Mouse (Mus musculus) activated CD4-positive, CD25-positive, alpha-beta regulatory T cell, adult 4 months (primary cell): ENCODE results near the gene Hpgd. TPM values are rescaled to one million over a fixed set of nuclear protein-coding genes. Genes with fewer than 3 reads are reported as not detected.
"Not testable (repeated sequence)": the region's sequence is repeated elsewhere in the genome, so short reads cannot be mapped to it uniquely, and the experiment has no call there.

Experiments used
- ATAC-seq: one replicate; pipeline ENCODE4 v1.8.0; 2017
- polyA plus RNA-seq, 2 experiments: library from polyadenylated mRNA; unstranded; fragments of 100-300 nt; shearing (Covaris generic); gene quantifications; one replicate each; pipeline ENCODE4 v1.2.1; 2017

Hpgd gene
- 1 to 10 TPM in 1 of 2 experiments, not detected in 1; 1.0 TPM for polyA plus RNA-seq

GRCm38 (mm10) chr8:56294373-56294877, at the start of gene Hpgd:
TSS of gene Hpgd (plus strand) at chr8:56294585.
- ATAC-seq = no peak

GRCm38 (mm10) chr8:56251728-56252127, 42.7 kb upstream of the Hpgd start:
- ATAC-seq = not testable (repeated sequence)

DNA sequence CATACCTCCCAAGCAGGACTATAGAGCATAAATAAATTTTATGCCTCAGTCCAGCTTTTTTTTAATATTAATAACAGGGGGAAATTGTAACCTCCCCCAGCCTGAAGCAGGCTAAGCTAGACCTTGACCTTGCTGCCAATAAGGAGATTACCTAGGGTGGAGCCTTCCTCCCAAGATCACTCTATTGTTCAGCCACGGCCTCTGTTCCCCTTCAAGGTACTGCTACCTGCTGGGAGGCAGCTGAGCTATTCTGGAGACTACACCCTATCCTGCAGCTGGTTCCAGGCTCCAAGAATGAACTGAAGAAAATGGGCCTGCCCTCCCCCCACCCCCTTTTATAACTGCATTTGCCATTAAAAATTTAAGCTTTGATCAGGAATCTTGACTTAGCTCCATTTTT, 42.1 kb upstream of the Hpgd start:
- ATAC-seq = no peak

DNA sequence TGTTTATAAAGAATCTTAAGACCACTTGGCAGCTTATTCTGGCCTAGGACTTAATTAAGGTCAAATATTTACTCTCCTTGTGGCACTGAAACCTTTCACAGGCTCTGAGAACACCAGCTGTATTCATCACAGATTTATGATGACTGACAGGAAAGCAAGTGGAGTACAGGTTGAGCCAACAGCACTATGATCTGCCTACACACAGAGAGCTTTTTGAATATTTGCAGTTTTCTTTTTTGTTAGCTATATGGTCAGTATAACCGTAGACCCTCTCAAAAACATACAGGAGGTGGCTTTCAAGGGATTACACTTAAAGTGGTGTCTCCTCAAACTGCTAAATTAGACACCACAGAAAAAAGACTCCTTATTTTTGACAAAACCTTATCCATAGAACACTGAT, 33.2 kb upstream of the Hpgd start:
- ATAC-seq = no peak

DNA sequence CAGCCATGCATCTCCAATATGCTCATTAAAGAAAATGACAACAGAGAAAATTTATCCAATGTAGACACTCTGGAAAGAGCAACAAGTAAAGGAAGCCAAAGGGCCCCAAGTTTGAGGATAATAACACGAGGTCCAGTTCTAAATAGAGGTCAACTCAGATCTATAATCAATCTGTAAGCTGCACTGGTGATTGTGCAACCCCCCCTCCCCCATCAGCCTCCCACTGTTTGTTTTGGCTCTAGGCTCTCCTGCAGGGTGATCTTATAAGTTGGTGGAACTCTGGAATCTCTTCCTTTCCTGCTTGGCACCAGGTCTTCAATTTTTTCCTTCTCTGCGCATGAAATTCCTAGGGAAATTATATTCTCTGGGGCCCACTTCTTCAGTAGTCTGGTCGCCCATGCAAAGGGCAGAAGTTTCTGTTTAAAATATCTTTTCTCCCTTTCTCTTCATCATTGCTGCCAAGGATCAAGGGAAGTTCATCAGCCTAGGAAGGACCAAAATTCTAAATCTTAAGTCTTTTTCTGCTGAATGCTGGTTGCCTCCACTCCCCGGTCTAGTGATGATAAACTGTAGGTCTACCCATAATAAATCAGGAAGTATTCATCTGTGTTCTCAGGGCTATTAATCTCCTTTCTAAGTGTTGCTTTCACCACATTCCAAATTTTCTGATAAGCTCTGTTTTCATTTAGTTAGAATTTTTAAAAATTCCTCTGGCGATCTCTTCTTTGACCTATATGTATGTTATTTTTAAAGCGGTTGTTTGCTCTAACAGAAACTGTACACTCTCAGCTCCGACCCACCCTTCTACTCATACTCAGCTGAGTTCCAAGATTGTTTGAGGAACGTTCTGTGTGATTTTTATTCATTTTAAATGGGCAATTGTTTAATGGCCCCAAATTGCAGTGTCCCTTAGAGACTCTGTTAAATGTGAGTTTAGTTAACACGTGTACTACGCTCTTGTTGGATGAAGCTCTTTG, 24.4 kb upstream of the Hpgd start:
- no peak for ATAC-seq

- no peak for ATAC-seq
Observed at GRCm38 (mm10) chr8:56272934-56273333, 21.5 kb upstream of the Hpgd start.

DNA sequence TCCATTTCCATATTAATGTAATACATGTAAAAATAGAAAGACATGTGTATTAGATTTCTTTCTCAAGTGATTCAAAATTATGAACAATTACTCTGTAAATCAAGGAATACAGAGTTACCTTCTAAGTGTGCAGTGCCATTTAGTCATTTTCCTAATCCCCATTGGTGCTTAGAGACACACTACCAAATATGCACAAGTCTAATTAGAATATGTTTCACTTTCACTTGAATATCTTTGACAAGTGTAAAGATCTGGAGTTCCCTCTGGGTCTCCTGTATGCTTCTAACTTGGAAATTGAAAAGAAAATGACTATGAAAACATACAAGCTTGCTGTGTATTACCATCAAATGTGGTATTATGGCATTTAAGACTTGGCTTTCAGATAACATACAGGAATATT, 19.1 kb upstream of the Hpgd start:
- no peak for ATAC-seq

- ATAC-seq = no peak
Observed at GRCm38 (mm10) chr8:56277810-56278528, 16.4 kb upstream of the Hpgd start.

GRCm38 (mm10) chr8:56278545-56279063, 15.8 kb upstream of the Hpgd start:
- no peak for ATAC-seq

- ATAC-seq = no peak
Observed at GRCm38 (mm10) chr8:56283936-56284335, 10.4 kb upstream of the Hpgd start.

- ATAC-seq = no peak
Observed at GRCm38 (mm10) chr8:56284957-56285356, 9.4 kb upstream of the Hpgd start.

DNA sequence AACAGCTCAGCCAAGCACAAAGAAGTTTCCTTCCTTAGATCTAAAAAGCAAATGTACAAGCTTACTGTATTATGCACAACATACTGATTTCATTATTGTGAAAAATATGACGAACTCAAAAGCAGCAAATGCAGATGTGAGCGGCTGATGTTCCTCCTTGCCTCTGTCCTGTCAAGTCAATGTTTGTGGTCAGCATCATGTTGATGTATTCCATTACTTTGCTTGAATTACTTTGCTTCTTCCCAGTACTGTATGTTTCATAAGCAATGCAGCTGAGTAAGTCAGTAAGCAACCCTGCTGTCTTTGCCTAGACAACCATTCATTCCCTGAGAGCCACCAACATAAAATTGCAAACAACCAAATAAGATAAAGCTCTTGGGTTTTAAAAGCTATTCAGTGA, 7.7 kb upstream of the Hpgd start:
- no peak for ATAC-seq

DNA sequence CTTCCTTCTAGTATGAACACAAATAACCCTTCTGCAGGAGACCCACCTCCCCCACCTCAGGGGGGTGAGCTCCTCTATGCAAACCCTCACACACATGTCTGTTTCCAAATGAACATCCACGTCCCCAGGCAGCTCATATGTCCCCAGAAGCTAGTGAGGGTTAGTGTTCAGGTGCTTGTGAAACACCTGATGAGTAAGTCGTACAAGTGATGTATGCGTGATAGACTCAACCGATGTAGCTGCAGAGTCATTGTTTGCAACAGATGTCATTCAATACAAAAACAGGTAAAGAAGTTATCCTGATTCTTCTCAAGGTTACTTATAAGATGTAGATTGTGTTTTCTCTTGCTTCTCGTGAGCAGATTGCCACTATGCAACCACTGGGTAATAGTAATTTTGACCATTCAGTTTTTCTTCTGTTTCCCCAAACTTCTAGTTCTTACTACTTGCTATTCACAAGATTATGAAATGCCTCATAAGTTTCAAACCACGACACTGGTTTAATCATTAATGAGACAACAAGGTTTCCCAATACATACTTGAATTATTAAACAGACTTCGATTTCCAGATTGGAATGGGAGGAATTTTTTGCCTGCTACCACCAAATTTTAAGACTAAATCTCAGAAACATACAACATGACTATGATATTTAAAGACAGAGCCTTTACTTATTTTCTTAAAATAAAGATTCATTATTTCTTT, 6.9 kb upstream of the Hpgd start:
- ATAC-seq = no peak

GRCm38 (mm10) chr8:56292318-56292717, 2.1 kb upstream of the Hpgd start:
- no peak for ATAC-seq

DNA sequence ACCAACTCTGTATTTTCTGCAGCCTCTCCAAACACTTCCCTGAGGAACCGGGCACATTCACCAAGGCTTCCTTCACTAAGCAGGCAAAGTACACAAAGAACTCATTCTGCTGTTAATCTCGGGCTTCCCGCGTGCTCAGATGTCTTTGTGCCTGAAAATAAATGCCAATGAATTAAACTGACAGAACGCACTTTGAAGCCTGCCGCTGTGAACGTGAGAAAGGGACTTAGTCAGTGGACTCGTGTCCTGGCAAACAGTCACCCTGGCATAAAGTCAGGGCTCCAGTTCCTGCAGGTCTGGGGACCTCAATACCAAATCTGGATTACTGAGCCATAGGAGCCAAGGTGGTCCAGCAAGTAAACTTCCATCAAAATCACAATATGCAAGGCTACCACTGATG, 905 bp upstream of the Hpgd start:
- no peak for ATAC-seq

- ATAC-seq = no peak
Observed at GRCm38 (mm10) chr8:56294886-56295555, 636 bp downstream of the Hpgd start.

- no peak for ATAC-seq
Observed at GRCm38 (mm10) chr8:56299421-56299820, 5.0 kb downstream of the Hpgd start.

GRCm38 (mm10) chr8:56301303-56301702, 6.9 kb downstream of the Hpgd start:
- ATAC-seq = not testable (repeated sequence)

- ATAC-seq = no peak
Observed at GRCm38 (mm10) chr8:56304595-56304994, 10.2 kb downstream of the Hpgd start.

GRCm38 (mm10) chr8:56313622-56314021, 19.2 kb downstream of the Hpgd start:
- ATAC-seq = no peak

GRCm38 (mm10) chr8:56315189-56315588, 20.8 kb downstream of the Hpgd start:
- no peak for ATAC-seq

- ATAC-seq = no peak
Observed at GRCm38 (mm10) chr8:56323276-56323675, 28.9 kb downstream of the Hpgd start.
